Mouse (Mus musculus) liver, embryonic 14.5 days (tissue): Measurements from ENCODE around the gene Angptl8. TPM values are rescaled to one million over a fixed set of nuclear protein-coding genes. Genes with fewer than 3 reads are reported as not detected.
"Not testable (repeated sequence)": the region's sequence is repeated elsewhere in the genome, so short reads cannot be mapped to it uniquely, and the experiment has no call there.

Experiments
- ATAC-seq: fragments of 200-750 bp; cut with Nextera tagmentation; 2 replicates; pipeline ENCODE4 v1.8.0; 2017; ENCODE audit warnings: moderate number of reproducible peaks, mild to moderate bottlenecking, moderate library complexity; ENCODE audit not compliant: insufficient read depth
- DNase-seq, 3 experiments: peaks; one replicate each; pipeline ENCODE4 v3.0.0-alpha.2; 2012 to 2013; ENCODE audit warnings: low read depth in 3 of 3, low spot score in 3 of 3
- H3K27ac ChIP-seq: fragments of 300-500 bp; sonication (generic); 2 replicates; pipeline ENCODE4 v1.5.1; 2014; ENCODE audit warnings: moderate library complexity, mild to moderate bottlenecking, control low read depth, inconsistent platforms
- H3K27me3 ChIP-seq: fragments of 300-500 bp; sonication (generic); 2 replicates; pipeline ENCODE4 v1.6.1; 2014; ENCODE audit warnings: mild to moderate bottlenecking, low read length, moderate library complexity; ENCODE audit not compliant: control insufficient read depth, insufficient read depth
- H3K36me3 ChIP-seq: fragments of 300-500 bp; sonication (generic); replicated peaks from 2 replicates; pipeline ENCODE4 v1.6.1; 2014; ENCODE audit warnings: low read depth; ENCODE audit not compliant: control insufficient read depth, insufficient read depth
- H3K4me1 ChIP-seq, 2 experiments: fragments of 200-500 bp in 1 of 2; fragments of 300-500 bp in 1 of 2; sonication (generic) in 1 of 2; replicated peaks; 2 replicates each; pipeline ENCODE4 v1.6.1; 2012 to 2014; ENCODE audit warnings: antibody characterized with exemption in 1 of 2, inconsistent platforms in 1 of 2, low read length in 1 of 2; ENCODE audit not compliant: control insufficient read depth in 2 of 2, insufficient read depth in 2 of 2
- H3K4me2 ChIP-seq: fragments of 300-500 bp; sonication (generic); 2 replicates; pipeline ENCODE4 v1.6.1; 2014; ENCODE audit warnings: low read depth, mild to moderate bottlenecking, control low read depth, moderate library complexity
- H3K4me3 ChIP-seq, 2 experiments: fragments of 200-500 bp in 1 of 2; fragments of 300-500 bp in 1 of 2; sonication (generic) in 1 of 2; 2 replicates each; pipeline ENCODE4 v1.5.1; 2012 to 2014; ENCODE audit warnings: low read depth in 2 of 2, low read length in 2 of 2, mild to moderate bottlenecking in 2 of 2, control low read depth in 1 of 2, inconsistent platforms in 1 of 2, moderate library complexity in 1 of 2; ENCODE audit not compliant: insufficient read depth in 1 of 2
- H3K9ac ChIP-seq: fragments of 300-500 bp; sonication (generic); replicated peaks from 2 replicates; pipeline ENCODE4 v1.6.1; 2014; ENCODE audit warnings: mild to moderate bottlenecking, control low read depth, moderate library complexity
- H3K9me3 ChIP-seq: fragments of 300-500 bp; sonication (generic); 2 replicates; pipeline ENCODE4 v1.6.1; 2016; ENCODE audit warnings: low read length, mixed read lengths; ENCODE audit not compliant: control insufficient read depth
- CTCF ChIP-seq: IDR thresholded peaks from 2 replicates; pipeline ENCODE4 v1.5.1; 2016; ENCODE audit warnings: antibody characterized with exemption, low read depth, control low read depth
- EP300 ChIP-seq: IDR thresholded peaks from 2 replicates; pipeline ENCODE4 v1.6.1; 2016; ENCODE audit warnings: antibody characterized with exemption, low read depth
- WGBS: fragments of 180-500 bp; shearing (Covaris S2); extraction: QIAGEN DNeasy Blood & Tissue Kit; methylation state at CpG from one replicate; pipeline ENCODE4 v1.1.7; 2014; ENCODE audit not compliant: insufficient replicate concordance; 5-methylcytosine and 5-hydroxymethylcytosine counted together
- polyA plus RNA-seq, 2 experiments: library from polyadenylated mRNA; depleted of rRNA in 1 of 2; stranded (reverse) in 1 of 2; unstranded in 1 of 2; fragments of >200 nt; fragmentation: Nextera tagmentation in 1 of 2; extraction: Ambion mirVana in 1 of 2; gene quantifications; 2 replicates each; pipeline versions ENCODE4 v1.2.1 to v1.2.3; 2012 to 2014

The Angptl8 gene
- polyA plus RNA-seq, 2 experiments = 19.6 to 20.4 TPM

- TF ChIP-seq CTCF (no peak), EP300 (no peak)
- Histone ChIP-seq H3K27ac (no peak overlapping the region), H3K9me3 (no peaks in the 10 kb centered on the region), H3K9ac (no peak overlapping the region), H3K27me3 (no peaks in the 10 kb centered on the region), H3K4me1 (peaks cover 0 to 2% of the 10 kb centered on the region in 2 experiments; a peak in 2 of 4 replicates), H3K4me2 (no peak overlapping the region), H3K4me3 (no peak overlapping the region), H3K36me3 (no peaks in the 10 kb centered on the region)
- 77% methylated on average over 8 of the region's 8 CpGs for WGBS
- no peak for ATAC-seq
- no peak for DNase-seq
Observed at GRCm38 (mm10) chr9:21791861-21792260, 43.4 kb upstream of the Angptl8 start.

GRCm38 (mm10) chr9:21792644-21793043 is 42.7 kb upstream of the Angptl8 start:
- Histone ChIP-seq H3K9me3 (no peaks in the 10 kb centered on the region), H3K4me2 (no peak overlapping the region), H3K36me3 (no peaks in the 10 kb centered on the region), H3K4me3 (no peak overlapping the region), H3K4me1 (peaks cover 0 to 3% of the 10 kb centered on the region in 2 experiments; a peak in 2 of 4 replicates), H3K9ac (no peak overlapping the region), H3K27me3 (no peaks in the 10 kb centered on the region), H3K27ac (no peak overlapping the region)
- TF ChIP-seq EP300 (no peak), CTCF (no peak)
- 38% methylated on average over 8 of the region's 8 CpGs for WGBS
- DNase-seq = no peak
- ATAC-seq = no peak

- H3K4me2 ChIP-seq, H3K27me3 ChIP-seq, ATAC-seq, H3K9me3 ChIP-seq, H3K4me1 ChIP-seq, H3K9ac ChIP-seq, DNase-seq, H3K36me3 ChIP-seq, H3K4me3 ChIP-seq, H3K27ac ChIP-seq: not testable (repeated sequence)
- 79% methylated on average over 6 of the region's 6 CpGs for WGBS
Observed at GRCm38 (mm10) chr9:21793507-21793906, 41.8 kb upstream of the Angptl8 start.

GRCm38 (mm10) chr9:21794344-21794834 is 40.9 kb upstream of the Angptl8 start:
- H3K9ac ChIP-seq = no peak overlapping the region
- H3K27ac ChIP-seq = no peak overlapping the region
- no peaks in the 10 kb centered on the region for H3K9me3 ChIP-seq
- no peak overlapping the region for H3K4me3 ChIP-seq
- H3K4me1 ChIP-seq = peaks cover 0 to 3% of the 10 kb centered on the region in 2 experiments; a peak in 3 of 4 replicates
- H3K36me3 ChIP-seq = no peaks in the 10 kb centered on the region
- ATAC-seq = no peak
- TF ChIP-seq CTCF (no peak), EP300 (no peak)
- no peaks in the 10 kb centered on the region; the same call in 1 of the 2 replicates for H3K27me3 ChIP-seq
- 77% methylated on average over 18 of the region's 18 CpGs for WGBS
- no peak overlapping the region for H3K4me2 ChIP-seq
- DNase-seq = no peak

GRCm38 (mm10) chr9:21794925-21795324 is 40.4 kb upstream of the Angptl8 start:
- no peak for ATAC-seq

More at GRCm38 (mm10) chr9:21794925-21795324, 40.4 kb upstream of the Angptl8 start:
- DNase-seq = no peak
- Histone ChIP-seq H3K27me3 (no peaks in the 10 kb centered on the region; the same call in 1 of the 2 replicates), H3K36me3 (no peaks in the 10 kb centered on the region), H3K9me3 (no peaks in the 10 kb centered on the region), H3K4me3 (no peak overlapping the region), H3K4me2 (no peak overlapping the region), H3K27ac (no peak overlapping the region), H3K4me1 (peaks cover 0 to 5% of the 10 kb centered on the region in 2 experiments; a peak in 3 of 4 replicates), H3K9ac (no peak overlapping the region)
- 93% methylated on average over 24 of the region's 25 CpGs for WGBS
- TF ChIP-seq EP300 (no peak), CTCF (no peak)
